Mouse (Mus musculus) liver, embryonic 16.5 days (tissue): Measurements from ENCODE around the gene Ttc17. TPM values are rescaled to one million over a fixed set of nuclear protein-coding genes. Genes with fewer than 3 reads are reported as not detected.

ENCODE experiments used
- ATAC-seq: fragments of 200-750 bp; cut with Nextera tagmentation; 2 replicates; pipeline ENCODE4 v1.8.0; 2017; ENCODE audit warnings: low read depth, mild to moderate bottlenecking, moderate number of reproducible peaks, moderate library complexity
- H3K27ac ChIP-seq: fragments of 300-500 bp; sonication (generic); 2 replicates; pipeline ENCODE4 v1.5.1; 2014; ENCODE audit warnings: mild to moderate bottlenecking, low read length
- H3K27me3 ChIP-seq: fragments of 300-500 bp; sonication (generic); 2 replicates; pipeline ENCODE4 v1.6.1; 2014; ENCODE audit warnings: low read depth, low read length, mixed read lengths; ENCODE audit not compliant: control insufficient read depth, insufficient read depth
- H3K36me3 ChIP-seq: fragments of 300-500 bp; sonication (generic); 2 replicates; pipeline ENCODE4 v1.6.1; 2014; ENCODE audit warnings: mild to moderate bottlenecking; ENCODE audit not compliant: control insufficient read depth, insufficient read depth
- H3K4me1 ChIP-seq: fragments of 300-500 bp; sonication (generic); 2 replicates; pipeline ENCODE4 v1.6.1; 2014; ENCODE audit warnings: low read depth, low read length, mixed read lengths; ENCODE audit not compliant: control insufficient read depth
- H3K4me2 ChIP-seq: fragments of 300-500 bp; sonication (generic); 2 replicates; pipeline ENCODE4 v1.6.1; 2014; ENCODE audit warnings: low read depth, low read length, mixed read lengths
- H3K4me3 ChIP-seq: fragments of 300-500 bp; sonication (generic); 2 replicates; pipeline ENCODE4 v1.5.1; 2014; ENCODE audit warnings: low read depth, mild to moderate bottlenecking, low read length
- H3K9ac ChIP-seq: fragments of 300-500 bp; sonication (generic); 2 replicates; pipeline ENCODE4 v1.6.1; 2014; ENCODE audit warnings: low read depth, low read length
- H3K9me3 ChIP-seq: fragments of 300-500 bp; sonication (generic); replicated peaks from 2 replicates; pipeline ENCODE4 v1.6.1; 2016; ENCODE audit warnings: low read length; ENCODE audit not compliant: control insufficient read depth
- WGBS: fragments of 180-500 bp; shearing (Covaris S2); extraction: QIAGEN DNeasy Blood & Tissue Kit; methylation state at CpG from one replicate; pipeline ENCODE4 v1.1.7; 2014; ENCODE audit not compliant: insufficient replicate concordance; 5-methylcytosine and 5-hydroxymethylcytosine counted together
- polyA plus RNA-seq: library from polyadenylated mRNA; unstranded; fragments of >200 nt; fragmentation: Nextera tagmentation; extraction: Ambion mirVana; gene quantifications from 2 replicates; pipeline ENCODE4 v1.2.1, GENCODE M21; 2015

The Ttc17 gene
- polyA plus RNA-seq, 1 experiment from 2014 or later, result 7.6 TPM

DNA sequence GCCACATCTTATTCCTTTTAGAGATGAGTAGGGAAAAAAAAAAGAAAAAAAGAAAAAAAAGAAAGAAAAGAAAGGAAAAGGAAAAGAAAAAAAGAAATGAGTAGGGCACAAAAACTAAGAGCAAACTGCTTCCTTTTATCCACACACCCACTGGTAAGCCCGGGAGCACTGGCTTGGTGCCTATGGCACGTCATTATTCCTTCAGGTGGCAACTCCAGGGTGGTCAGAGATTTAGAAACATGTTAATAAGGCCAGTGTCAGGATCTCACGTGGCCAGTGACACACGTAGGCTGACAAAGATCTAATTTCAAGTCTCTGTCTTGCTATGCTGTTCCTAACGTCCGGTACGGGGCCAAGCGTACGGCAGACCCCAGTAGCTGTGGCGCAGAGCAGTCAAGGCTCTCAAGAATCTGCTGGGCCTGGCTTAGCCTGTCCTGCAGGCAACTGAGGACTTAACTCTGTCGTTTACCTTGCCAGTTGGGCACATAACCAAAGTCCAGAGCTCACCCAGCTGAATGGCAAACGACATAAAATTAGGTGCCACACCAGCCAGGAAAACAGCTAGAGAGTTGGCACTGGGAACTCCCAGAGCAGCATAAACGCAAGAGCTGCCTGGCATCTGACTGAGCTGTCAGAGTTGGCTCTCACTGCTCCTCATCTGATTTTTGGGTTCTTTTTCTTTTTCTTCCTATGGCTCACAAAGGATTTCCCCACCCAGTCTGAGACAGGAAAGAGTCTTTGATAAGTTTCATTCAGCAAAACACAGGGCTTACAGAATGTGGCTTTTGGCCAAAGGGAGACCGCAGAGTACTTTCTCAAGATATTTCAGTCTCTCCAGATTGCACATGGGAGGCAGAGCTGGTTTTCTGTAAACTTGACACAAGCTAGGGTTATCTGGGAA is 72.4 kb downstream of the Ttc17 start:
- H3K36me3 ChIP-seq, result no peaks in the 10 kb centered on the region
- WGBS, result 79% methylated on average over 14 of the region's 14 CpGs

GRCm38 (mm10) chr2:94333086-94333485 is 73.4 kb downstream of the Ttc17 start:
- H3K9ac ChIP-seq, result no peak overlapping the region
- no peaks in the 10 kb centered on the region for H3K4me1 ChIP-seq
- no peak overlapping the region for H3K4me2 ChIP-seq
- no peak overlapping the region for H3K4me3 ChIP-seq
- no peaks in the 10 kb centered on the region for H3K27me3 ChIP-seq
- no peak overlapping the region for H3K27ac ChIP-seq
- 57% methylated on average over 2 of the region's 2 CpGs for WGBS
- no peak for ATAC-seq
- H3K36me3 ChIP-seq, result no peaks in the 10 kb centered on the region
- no peaks in the 10 kb centered on the region for H3K9me3 ChIP-seq

More for the DNA sequence above, 72.4 kb downstream of the Ttc17 start:
- Histone ChIP-seq H3K27ac (no peak overlapping the region), H3K4me1 (no peaks in the 10 kb centered on the region), H3K27me3 (no peaks in the 10 kb centered on the region), H3K9ac (no peak overlapping the region), H3K4me2 (no peak overlapping the region), H3K9me3 (no peaks in the 10 kb centered on the region), H3K4me3 (no peak overlapping the region)
- ATAC-seq, result no peak

DNA sequence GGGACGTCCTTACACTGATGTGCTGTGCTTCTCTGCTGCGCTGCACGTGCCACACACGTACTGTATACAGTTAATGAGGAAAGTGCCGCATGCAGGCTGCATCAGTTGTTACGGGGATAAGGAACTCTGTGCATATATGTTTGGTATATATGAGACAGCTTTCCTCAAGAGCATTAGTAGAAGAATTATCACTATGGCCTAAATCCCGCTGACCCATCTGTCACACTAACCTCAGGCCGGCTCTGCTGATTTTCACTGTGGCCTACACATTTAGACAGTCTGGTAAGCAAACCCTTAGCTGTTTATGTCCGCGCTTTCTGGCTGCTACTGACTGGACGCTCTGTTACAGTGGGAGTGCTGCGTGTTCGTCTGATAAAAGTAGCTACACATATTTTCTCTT is 77.2 kb downstream of the Ttc17 start:
- no peak overlapping the region for H3K4me3 ChIP-seq
- no peaks in the 10 kb centered on the region for H3K9me3 ChIP-seq
- H3K4me2 ChIP-seq, result no peak overlapping the region
- no peak for ATAC-seq
- H3K4me1 ChIP-seq, result no peaks in the 10 kb centered on the region
- no peak overlapping the region for H3K27ac ChIP-seq
- no peaks in the 10 kb centered on the region for H3K27me3 ChIP-seq
- 84% methylated on average over 13 of the region's 13 CpGs for WGBS
- no peak overlapping the region for H3K9ac ChIP-seq
- no peaks in the 10 kb centered on the region for H3K36me3 ChIP-seq

DNA sequence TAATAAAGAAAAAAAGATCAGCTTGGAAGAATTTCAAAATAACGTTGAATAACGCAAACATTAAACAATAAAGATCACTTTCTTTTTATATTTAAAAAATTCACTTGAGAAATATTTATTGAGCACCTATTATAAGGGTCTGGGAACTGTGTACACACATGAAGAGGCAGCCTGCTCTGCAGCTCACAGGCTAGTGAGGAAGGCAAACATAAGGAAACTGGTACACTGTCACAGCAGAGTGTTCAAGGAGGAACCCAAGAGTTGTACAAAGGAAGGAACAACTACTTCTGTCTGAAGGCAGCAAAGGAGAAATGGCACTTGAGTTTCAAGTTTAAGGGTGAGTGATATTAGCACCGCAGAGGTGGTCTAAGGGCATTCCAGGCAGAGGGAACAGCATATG is 78.7 kb downstream of the Ttc17 start:
- Histone ChIP-seq H3K27me3 (no peaks in the 10 kb centered on the region), H3K4me3 (no peak overlapping the region), H3K36me3 (peaks cover 3% of the 10 kb centered on the region), H3K9me3 (no peaks in the 10 kb centered on the region), H3K4me1 (no peaks in the 10 kb centered on the region), H3K27ac (no peak overlapping the region), H3K4me2 (no peak overlapping the region), H3K9ac (no peak overlapping the region)
- WGBS, result 86% methylated on average over 3 of the region's 3 CpGs
- ATAC-seq, result no peak

DNA sequence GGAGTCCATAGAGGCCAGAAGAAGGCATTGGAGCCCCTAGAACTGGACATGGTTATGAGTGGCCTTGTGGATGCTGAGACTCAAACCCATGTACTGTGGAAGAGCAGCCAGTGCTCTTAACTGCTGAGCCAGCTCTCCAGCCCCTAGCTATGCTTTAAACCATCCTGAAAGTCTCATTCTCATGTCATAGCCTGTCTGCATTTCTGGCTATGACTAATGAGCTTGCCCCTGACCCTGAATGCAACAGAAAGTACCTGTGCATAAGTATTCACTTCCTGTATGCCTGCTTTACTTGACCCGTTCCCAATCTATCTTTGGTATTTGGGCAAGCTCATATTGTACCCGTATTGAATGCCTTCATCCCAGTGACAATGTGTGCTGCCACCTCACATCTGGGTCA is 86.7 kb downstream of the Ttc17 start:
- Histone ChIP-seq H3K4me3 (no peak overlapping the region), H3K36me3 (peaks cover 3% of the 10 kb centered on the region), H3K27me3 (no peaks in the 10 kb centered on the region), H3K9ac (no peak overlapping the region), H3K9me3 (no peaks in the 10 kb centered on the region), H3K27ac (no peak overlapping the region), H3K4me2 (no peak overlapping the region), H3K4me1 (no peaks in the 10 kb centered on the region)
- 71% methylated on average over 2 of the region's 2 CpGs for WGBS
- ATAC-seq, result no peak

DNA sequence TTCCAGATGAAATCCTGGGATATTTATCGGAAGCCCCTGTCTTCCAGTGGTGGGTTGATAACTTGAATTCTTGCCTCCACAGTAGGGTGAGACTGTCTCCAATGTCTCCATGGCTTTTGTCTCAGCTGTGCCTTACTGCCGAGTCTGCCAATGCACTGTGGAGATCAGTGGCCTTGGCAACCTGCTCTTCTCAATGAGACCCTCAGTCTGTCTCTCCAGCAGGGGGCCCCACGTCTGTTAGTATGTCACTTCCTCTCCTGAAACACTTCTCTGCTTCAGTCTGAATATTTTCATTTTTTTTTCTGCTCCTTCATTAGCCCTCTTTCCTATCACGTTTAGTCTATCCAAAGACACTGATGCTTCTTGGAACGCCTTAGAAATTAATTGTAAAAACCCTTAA is 90.0 kb downstream of the Ttc17 start:
- Histone ChIP-seq H3K9me3 (no peaks in the 10 kb centered on the region), H3K9ac (no peak overlapping the region), H3K4me2 (no peak overlapping the region), H3K27ac (no peak overlapping the region), H3K4me3 (no peak overlapping the region), H3K36me3 (no peaks in the 10 kb centered on the region; the same call in 1 of the 2 replicates), H3K4me1 (no peaks in the 10 kb centered on the region), H3K27me3 (no peaks in the 10 kb centered on the region)
- no peak for ATAC-seq
- 60% methylated on average over 5 of the region's 5 CpGs for WGBS

GRCm38 (mm10) chr2:94303984-94304383 is 102.5 kb downstream of the Ttc17 start:
- Histone ChIP-seq H3K27ac (no peak overlapping the region), H3K4me1 (no peaks in the 10 kb centered on the region), H3K9me3 (no peaks in the 10 kb centered on the region), H3K9ac (no peak overlapping the region), H3K27me3 (no peaks in the 10 kb centered on the region), H3K4me2 (no peak overlapping the region), H3K4me3 (no peak overlapping the region), H3K36me3 (no peaks in the 10 kb centered on the region; the same call in none of the 2 replicates)
- 80% methylated on average over 10 of the region's 10 CpGs for WGBS
- ATAC-seq, result no peak

GRCm38 (mm10) chr2:94302393-94302792 is 104.1 kb downstream of the Ttc17 start:
- H3K9ac ChIP-seq, result no peak overlapping the region
- 68% methylated on average over 5 of the region's 5 CpGs for WGBS

DNA sequence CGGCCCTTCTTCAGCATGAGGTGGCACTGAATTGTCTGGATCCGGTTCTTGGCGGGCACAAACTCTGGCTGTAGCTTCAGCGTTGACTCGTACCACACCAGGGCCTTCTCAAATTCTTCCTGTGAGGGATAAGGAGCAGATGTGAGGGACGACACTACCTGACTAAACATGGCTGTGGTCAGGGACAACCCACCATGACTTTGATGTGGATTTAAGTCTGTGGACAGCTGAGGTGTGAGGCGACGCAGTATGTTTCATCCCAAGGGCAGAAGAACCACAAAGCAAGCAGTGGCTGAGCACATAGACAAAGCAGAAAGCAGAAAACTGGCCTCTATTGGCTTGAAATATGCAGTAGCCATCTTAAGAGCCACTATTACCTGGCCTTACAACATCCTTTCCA is 104.7 kb downstream of the Ttc17 start:
- Histone ChIP-seq H3K4me1 (no peaks in the 10 kb centered on the region), H3K36me3 (no peaks in the 10 kb centered on the region; the same call in none of the 2 replicates), H3K27ac (no peak overlapping the region), H3K9ac (no peak overlapping the region), H3K9me3 (no peaks in the 10 kb centered on the region), H3K4me2 (no peak overlapping the region), H3K4me3 (no peak overlapping the region), H3K27me3 (no peaks in the 10 kb centered on the region)
- 75% methylated on average over 8 of the region's 8 CpGs for WGBS
- no peak for ATAC-seq

More at GRCm38 (mm10) chr2:94302393-94302792, 104.1 kb downstream of the Ttc17 start:
- ATAC-seq, result no peak
- no peaks in the 10 kb centered on the region; the same call in none of the 2 replicates for H3K36me3 ChIP-seq
- no peaks in the 10 kb centered on the region for H3K9me3 ChIP-seq
- H3K4me2 ChIP-seq, result no peak overlapping the region
- H3K4me1 ChIP-seq, result no peaks in the 10 kb centered on the region
- H3K27me3 ChIP-seq, result no peaks in the 10 kb centered on the region
- no peak overlapping the region for H3K4me3 ChIP-seq
- no peak overlapping the region for H3K27ac ChIP-seq
